Mouse (Mus musculus) E14TG2a.4 (cell line): ENCODE measurements around the gene Nell1.

Experiments used
- CTCF ChIP-seq: conservative IDR thresholded peaks from 2 replicates; pipeline ENCODE4 v1.5.1; 2014; ENCODE audit warnings: low read length
- POU5F1 ChIP-seq: IDR thresholded peaks from 2 replicates; pipeline ENCODE4 v1.6.1; 2014; ENCODE audit warnings: low read length, borderline replicate concordance

DNA sequence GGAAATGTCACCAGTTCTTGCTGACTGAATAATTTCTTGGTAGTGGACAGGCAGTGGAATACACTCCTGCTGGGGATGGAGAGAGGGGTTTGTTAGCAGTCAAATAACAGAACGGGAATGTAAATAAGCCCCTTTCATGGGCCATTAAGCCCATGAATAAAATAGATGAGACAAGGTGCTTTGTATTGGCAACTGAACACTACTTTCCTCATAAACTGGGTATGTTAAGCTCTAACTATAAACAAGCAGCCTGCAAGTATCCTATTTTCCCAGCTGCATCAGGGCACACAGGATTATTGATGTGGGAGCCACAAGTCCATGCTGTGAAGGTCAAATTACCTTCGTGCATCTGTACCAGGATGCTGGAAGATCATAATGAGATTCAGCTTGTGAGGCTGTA is 387.4 kb downstream of the Nell1 start:
- TF ChIP-seq CTCF (no peak), POU5F1 (no peak)
